9 mouse cellular contexts compared by ENCODE assay signal in genomic region chr2:76648666-76649141, GRCm38 (mm10). TPM values are rescaled to one million over a fixed set of nuclear protein-coding genes. Genes with fewer than 3 reads are reported as not detected.
DNase-seq lines count a peak whose midpoint lies in the region; ATAC-seq lines count a peak whose summit lies in the region.
"Had no signal": no experiment of that assay in that cellular context is flagged by ENCODE, and none has a peak within 500 bp of the region (broad histone marks: within the 10 kb centered on the region; RNA-seq: fewer than 3 reads in every experiment).

No protein-coding gene starts in this region.

- intact Hi-C loops in gastrocnemius, postnatal 14 days (cut with DNase I; ENCODE audit: low total_unique reads): no loop called here

- H3K4me3 ChIP-seq in hindbrain, embryonic 15.5 days: peak overlapping the region; percentile 54
- peak overlapping the region; percentile 71 for H3K4me3 ChIP-seq in midbrain, embryonic 10.5 days

- peaks cover 22% of the 10 kb centered on the region for H3K4me1 ChIP-seq in hindbrain, embryonic 15.5 days (replicated peaks)
- peaks cover 25% of the 10 kb centered on the region for H3K4me1 ChIP-seq in midbrain, embryonic 10.5 days

- no peaks in the 10 kb centered on the region for H3K9me3 ChIP-seq in hindbrain, embryonic 15.5 days
- H3K9me3 ChIP-seq in midbrain, embryonic 10.5 days (replicated peaks): no peaks in the 10 kb centered on the region

- peak overlapping the region; percentile 86 for H3K27ac ChIP-seq in hindbrain, embryonic 15.5 days (replicated peaks)
- peak overlapping the region; percentile 93 for H3K27ac ChIP-seq in midbrain, embryonic 10.5 days (replicated peaks)

- WGBS in hindbrain, embryonic 15.5 days: 26% methylated on average over 13 of the region's 13 CpGs
- WGBS in midbrain, embryonic 10.5 days: 34% methylated on average over 13 of the region's 13 CpGs

- H3K27me3 ChIP-seq in hindbrain, embryonic 15.5 days: no peaks in the 10 kb centered on the region
- no peaks in the 10 kb centered on the region for H3K27me3 ChIP-seq in midbrain, embryonic 10.5 days (ENCODE audit: low read depth, poor library complexity, severe bottlenecking)

- no peaks in the 10 kb centered on the region for H3K36me3 ChIP-seq in hindbrain, embryonic 15.5 days
- H3K36me3 ChIP-seq in midbrain, embryonic 10.5 days: peaks cover 11% of the 10 kb centered on the region

- ATAC-seq in CD4-positive, CD25-positive, alpha-beta regulatory T cell, adult 4 months: peak; percentile 1
- ATAC-seq in hindbrain, embryonic 15.5 days (ENCODE audit: low FRiP score, low read depth): peak; percentile 50

- H3K9ac ChIP-seq in hindbrain, embryonic 15.5 days: peak overlapping the region; percentile 39

- H3K4me2 ChIP-seq in hindbrain, embryonic 15.5 days: peak overlapping the region; percentile 70

- peak; percentile 17 for DNase-seq in gastrocnemius, postnatal 14 days
- DNase-seq in gastrocnemius, adult 8-10 months (ENCODE audit: low spot score in 2 of 2): no peak
- peak; percentile 56 for DNase-seq in cerebellum, adult 9-11 months
- DNase-seq in midbrain, embryonic 10.5 days (ENCODE audit: low spot score): no peak
- no peak for DNase-seq in T-cell, adult 2 months (ENCODE audit: low spot score)
- no peak for DNase-seq in gastrocnemius, postnatal 25 days

RNA-seq across cellular contexts. Expression of gene Pjvk, which starts 0.4 kb away (rescaled TPM):
- not detected for total RNA-seq in gastrocnemius, postnatal 14 days (2021)
- not detected for total RNA-seq in gastrocnemius, adult 8-10 months (2022)
- polyA plus RNA-seq in CD4-positive, CD25-positive, alpha-beta regulatory T cell, adult 4 months (2017; shearing (Covaris generic)): not detected
- polyA plus RNA-seq in hindbrain, embryonic 15.5 days (2015; fragmentation: Nextera tagmentation; extraction: Ambion mirVana): 0.40 and 0.51 TPM in 2 replicates
- 0.40 and 0.69 TPM in 2 replicates for polyA plus RNA-seq in midbrain, embryonic 10.5 days (2016; fragmentation: Nextera tagmentation; extraction: Ambion mirVana)
- not detected for total RNA-seq in gastrocnemius, postnatal 25 days (2021)
- total RNA-seq: neutrophil, adult 5-6 weeks had no signal

RNA-seq across cellular contexts. Expression of gene Prkra, which starts 0.9 kb away (rescaled TPM):
- total RNA-seq in gastrocnemius, postnatal 14 days (2021): 1 to 10 TPM; 7.6 to 8.2 TPM
- 1 to 10 TPM; 1.3 to 3.1 (median 2.5) TPM for total RNA-seq in gastrocnemius, adult 8-10 months (2022)
- 10 to 100 TPM in 1 of 2 experiments, 1 to 10 TPM in 1; 9.3 to 11.3 TPM for polyA plus RNA-seq in CD4-positive, CD25-positive, alpha-beta regulatory T cell, adult 4 months (2017; shearing (Covaris generic))
- polyA plus RNA-seq in hindbrain, embryonic 15.5 days (2015; fragmentation: Nextera tagmentation; extraction: Ambion mirVana): 101 and 103 TPM in 2 replicates
- polyA plus RNA-seq in midbrain, embryonic 10.5 days (2016; fragmentation: Nextera tagmentation; extraction: Ambion mirVana): 83.7 and 86.8 TPM in 2 replicates
- 1 to 10 TPM; 4.6 to 5.4 TPM for total RNA-seq in gastrocnemius, postnatal 25 days (2021)

RNA-seq across cellular contexts. Expression of gene Fkbp7, which starts 24.2 kb away (rescaled TPM):
- 10 to 100 TPM; 18.8 to 22.8 TPM for total RNA-seq in gastrocnemius, postnatal 14 days (2021)
- total RNA-seq in gastrocnemius, adult 8-10 months (2022): 1 to 10 TPM; 3.0 to 6.5 (median 5.4) TPM
- polyA plus RNA-seq in CD4-positive, CD25-positive, alpha-beta regulatory T cell, adult 4 months (2017; shearing (Covaris generic)): 1 to 10 TPM; 4.8 to 5.9 TPM
- 14.1 and 16.8 TPM in 2 replicates for polyA plus RNA-seq in hindbrain, embryonic 15.5 days (2015; fragmentation: Nextera tagmentation; extraction: Ambion mirVana)
- 12.1 and 15.5 TPM in 2 replicates for polyA plus RNA-seq in midbrain, embryonic 10.5 days (2016; fragmentation: Nextera tagmentation; extraction: Ambion mirVana)
- total RNA-seq in gastrocnemius, postnatal 25 days (2021): 10 to 100 TPM; 10.3 to 13.7 TPM

RNA-seq across cellular contexts. Expression of gene Plekha3, which starts 26.4 kb away (rescaled TPM):
- 1 to 10 TPM; 7.5 to 8.8 TPM for total RNA-seq in gastrocnemius, postnatal 14 days (2021)
- 10 to 100 TPM in 2 of 4 experiments, 1 to 10 TPM in 2; 8.5 to 15.0 (median 10.3) TPM for total RNA-seq in gastrocnemius, adult 8-10 months (2022)
- polyA plus RNA-seq in CD4-positive, CD25-positive, alpha-beta regulatory T cell, adult 4 months (2017; shearing (Covaris generic)): 10 to 100 TPM; 10.7 to 13.1 TPM
- 12.2 and 13.0 TPM in 2 replicates for polyA plus RNA-seq in hindbrain, embryonic 15.5 days (2015; fragmentation: Nextera tagmentation; extraction: Ambion mirVana)
- 4.9 and 6.2 TPM in 2 replicates for polyA plus RNA-seq in midbrain, embryonic 10.5 days (2016; fragmentation: Nextera tagmentation; extraction: Ambion mirVana)
- total RNA-seq in gastrocnemius, postnatal 25 days (2021): 1 to 10 TPM; 7.5 to 8.1 TPM

Comparison
In these comparisons a context has a peak if more than half of its experiments do, and no peak if none do; other contexts are left out.
1. DNase-seq: peak in gastrocnemius, postnatal 14 days (single experiment) and cerebellum, adult 9-11 months (single experiment); none in gastrocnemius, adult 8-10 months (0 of 2), midbrain, embryonic 10.5 days (single experiment), T-cell, adult 2 months (single experiment) and gastrocnemius, postnatal 25 days (single experiment).